Mouse (Mus musculus) C3H10T1/2 (cell line): ENCODE measurements around the gene Prss45. TPM values are rescaled to one million over a fixed set of nuclear protein-coding genes. Genes with fewer than 3 reads are reported as not detected.

Experiments used
- polyA plus RNA-seq, 2 experiments: library from polyadenylated mRNA; unstranded; fragments of >200 nt; fragmentation: generic; extraction: Trizol; gene quantifications; one replicate each; pipeline ENCODE4 v1.2.1; 2012; ENCODE audit warnings: missing spikeins in 2 of 2

The Prss45 gene
- polyA plus RNA-seq, result not detected

DNA sequence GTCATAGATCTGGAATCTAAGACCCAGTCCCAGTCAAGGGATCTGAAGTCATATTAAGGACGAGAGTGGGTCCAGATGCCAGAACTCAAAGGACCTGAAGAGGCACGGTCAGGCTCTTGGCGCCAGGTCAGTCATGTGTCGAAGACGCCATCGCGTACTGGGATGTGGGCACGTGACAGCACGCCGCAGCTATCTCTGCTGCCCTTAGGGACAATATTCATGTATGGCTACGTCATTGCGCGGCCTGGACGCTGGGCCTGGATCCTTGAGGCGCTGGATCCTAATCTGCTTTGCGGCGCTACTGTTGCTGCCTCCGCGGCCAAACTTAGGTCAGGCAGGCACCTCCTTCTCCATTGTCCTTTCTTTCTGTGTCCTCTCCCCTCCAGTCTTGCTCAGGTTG, at the start of gene Prss45:
Prss45 (plus strand) TSS at position 178 of the 400 bp plus-strand sequence.

DNA sequence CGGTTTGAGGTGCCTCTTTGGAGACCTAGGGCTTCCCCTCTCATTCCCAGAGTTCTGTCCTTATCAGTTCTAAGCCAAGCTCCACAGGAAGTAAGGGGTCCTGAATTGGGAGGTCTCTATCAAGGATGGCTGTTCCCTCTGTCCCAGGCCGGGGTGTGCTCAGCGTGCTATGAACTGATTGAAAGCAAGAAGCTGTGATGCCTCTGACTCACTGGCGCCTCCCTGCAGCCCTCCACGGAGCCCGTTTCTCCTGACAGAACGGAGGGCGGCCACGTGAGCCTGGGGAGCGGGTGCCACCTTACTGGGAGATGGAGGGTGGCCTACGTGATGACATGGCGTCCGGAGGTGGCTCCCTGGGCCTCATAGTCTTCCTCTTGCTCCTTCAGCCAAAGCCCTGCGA, 36.5 kb upstream of the Prss45 start, which contains the start of gene Prss42:
Prss42 (plus strand) TSS at position 301 of the 400 bp plus-strand sequence.

DNA sequence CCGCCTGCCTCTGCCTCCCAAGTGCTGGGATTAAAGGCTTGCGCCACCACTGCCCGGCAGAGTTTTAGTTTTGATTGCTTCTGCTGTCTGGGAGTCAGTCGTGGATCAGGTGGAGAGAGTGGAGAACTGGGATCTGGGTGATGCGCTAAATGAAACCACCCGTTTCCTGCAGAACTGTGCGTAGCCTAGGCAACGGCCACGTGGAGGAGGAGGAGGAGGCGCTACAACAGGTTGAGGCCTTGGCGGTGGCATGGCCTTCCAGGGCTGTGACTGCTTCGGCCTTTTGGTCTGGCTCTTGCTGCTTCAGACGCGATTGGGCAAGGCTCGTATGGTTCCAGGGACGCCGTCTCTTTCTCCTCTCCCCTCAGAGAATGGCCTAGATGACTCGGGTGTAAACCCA, 20.6 kb upstream of the Prss45 start, which contains the start of gene Prss44:
Prss44 (plus strand) TSS at position 206 of the 400 bp plus-strand sequence.

DNA sequence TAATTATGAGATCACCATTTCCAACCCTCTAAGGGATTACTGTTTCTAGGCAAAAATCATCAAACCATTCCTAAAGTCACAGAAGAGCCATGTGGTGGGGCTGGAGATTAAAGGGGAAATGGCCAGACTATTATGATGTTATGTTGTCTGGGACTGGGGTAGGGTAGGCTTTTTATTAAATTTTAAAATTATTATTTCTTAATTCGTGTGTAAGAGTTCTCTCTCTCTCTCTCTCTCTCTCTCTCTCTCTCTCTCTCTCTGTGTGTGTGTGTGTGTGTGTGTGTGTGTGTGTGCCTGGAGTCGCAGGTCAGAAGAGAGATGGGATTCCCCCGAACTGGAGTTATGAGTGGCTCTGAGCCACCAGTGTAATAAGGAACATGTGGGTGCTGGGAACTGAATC, 8.0 kb upstream of the Prss45 start, which contains the start of gene Prss43:
Prss43 (plus strand) TSS at position 301 of the 400 bp plus-strand sequence.

DNA sequence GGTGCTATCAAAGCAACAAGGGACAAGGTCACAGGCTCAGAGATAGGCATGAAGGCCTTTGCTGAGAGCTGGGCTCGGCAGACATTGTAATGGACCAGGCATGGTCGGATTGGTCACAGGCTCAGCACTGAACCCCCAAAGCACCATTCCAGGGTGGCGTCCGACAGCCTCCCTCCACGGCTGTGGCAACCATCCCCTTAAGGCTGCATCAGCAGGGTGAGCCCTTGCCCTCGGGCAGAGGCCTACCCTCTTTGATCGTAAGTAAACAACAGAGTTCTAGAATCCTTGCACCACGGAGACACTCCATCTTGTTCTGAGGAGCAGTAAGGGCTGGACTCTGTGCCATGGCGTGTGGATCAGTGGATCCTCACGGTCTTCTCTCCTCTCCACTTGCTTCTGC, 9.8 kb downstream of the Prss45 start, which contains the start of gene Prss46:
Prss46 (plus strand) TSS at position 301 of the 400 bp plus-strand sequence.

DNA sequence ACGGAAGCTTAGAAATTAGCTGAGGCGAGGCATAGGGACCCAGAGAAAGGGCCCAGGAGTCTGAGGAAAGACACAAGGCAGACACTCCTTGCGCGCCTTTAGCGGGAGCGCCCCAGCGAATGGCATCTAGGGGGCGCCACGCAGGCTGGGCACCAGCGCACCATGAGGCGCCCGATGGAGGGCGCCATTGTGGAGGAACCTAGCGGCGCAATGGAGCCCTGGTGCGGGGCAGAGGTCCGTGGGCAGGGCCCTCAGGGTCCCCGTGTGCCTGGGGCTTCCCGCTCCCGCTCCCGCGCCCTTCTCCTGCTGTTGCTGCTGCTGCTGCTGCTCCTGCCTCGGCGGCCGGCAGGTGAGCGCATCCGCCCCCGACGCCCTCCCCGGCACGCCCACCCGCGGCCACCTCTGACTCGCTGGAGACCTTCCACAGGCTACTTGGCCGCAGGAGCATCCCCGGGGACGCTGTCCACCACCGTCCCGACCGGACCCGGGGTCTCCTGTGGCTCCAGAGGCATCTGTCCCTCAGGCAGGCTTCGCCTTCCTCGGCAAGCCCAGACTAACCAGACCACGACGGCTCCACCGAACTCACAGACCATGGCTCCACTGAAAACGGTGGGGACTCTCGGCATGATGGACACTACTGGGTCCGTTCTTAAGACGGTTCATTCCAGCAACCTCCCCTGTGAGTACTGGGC, 23.5 kb downstream of the Prss45 start, which contains the start of gene Prss50:
Prss50 (plus strand) TSS at position 187 of the 692 bp plus-strand sequence.

DNA sequence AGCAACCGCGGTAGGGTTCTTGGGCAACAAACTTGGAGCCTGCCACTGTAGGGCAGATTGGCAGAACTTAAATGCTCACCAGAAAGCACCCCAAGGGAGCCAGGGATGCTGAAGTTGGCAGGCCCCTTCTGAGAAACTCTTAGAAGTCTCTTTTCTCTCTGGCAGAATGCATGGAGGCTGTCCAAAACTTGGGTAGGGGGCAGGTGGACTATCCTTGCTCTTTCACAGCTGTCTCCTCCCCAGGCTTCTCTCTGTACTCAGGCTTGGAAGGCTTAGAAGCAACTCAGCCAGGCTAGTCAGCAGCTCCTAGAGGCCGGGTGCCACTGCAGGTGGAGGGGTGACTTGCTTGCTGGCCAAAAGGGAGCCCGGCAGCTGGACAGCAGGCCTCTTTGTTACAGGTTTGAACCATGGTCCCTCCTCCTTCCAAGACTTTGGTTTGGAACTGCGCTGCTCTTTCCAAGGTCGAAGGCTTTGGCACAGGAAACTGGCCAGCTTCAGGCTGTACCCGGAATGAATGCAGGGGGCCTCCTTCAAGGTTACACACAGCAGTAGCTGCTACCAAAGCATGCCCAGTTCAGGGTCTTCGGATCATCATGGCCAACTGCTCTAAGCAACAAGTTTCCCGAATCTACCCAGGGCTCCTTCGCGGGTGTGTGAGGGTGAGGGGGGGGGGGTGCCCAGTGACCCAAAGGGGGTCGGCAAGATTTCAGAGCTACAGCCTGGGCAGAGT, 45.0 kb downstream of the Prss45 start, which contains the start of gene Als2cl:
Als2cl (plus strand) TSS at position 680 of the 730 bp plus-strand sequence.

DNA sequence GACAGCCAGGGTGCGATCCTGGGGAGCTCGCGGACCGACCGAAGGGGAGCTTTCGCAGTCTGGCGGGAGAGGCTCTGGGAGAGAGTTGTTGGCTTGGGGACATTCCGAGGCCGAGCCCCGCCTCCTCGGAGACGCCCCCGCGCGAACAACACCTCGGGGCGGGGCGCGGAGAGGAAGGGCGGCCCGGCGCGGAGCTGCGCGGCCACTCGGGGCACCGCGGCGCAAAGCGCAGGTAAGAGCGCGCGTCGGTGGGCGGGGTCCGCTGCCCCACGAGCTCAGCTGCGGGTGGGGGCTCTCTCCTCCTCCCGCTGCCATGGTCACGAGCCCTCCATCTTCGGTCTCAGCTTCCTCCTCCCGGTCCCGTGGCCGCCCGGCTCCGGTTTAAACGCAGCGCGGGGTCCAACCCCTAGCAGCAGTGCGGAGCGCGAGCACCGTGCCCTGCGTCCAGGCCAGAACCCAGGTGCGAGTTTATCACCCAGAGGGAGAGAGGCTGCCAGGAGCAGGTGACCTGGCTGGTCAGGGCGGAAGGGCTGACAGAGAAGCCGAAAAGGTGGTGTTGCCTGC, 45.7 kb downstream of the Prss45 start, which contains the start of gene Tmie:
Tmie (minus strand) TSS at position 116 of the 564 bp plus-strand sequence.

Other genes with a start within 250 kb of the Prss45 start
- gene Nradd, start 210.1 kb upstream of the Prss45 start, polyA plus RNA-seq, result 10 to 100 TPM; 47.3 to 86.6 TPM
- gene Nbeal2, start 180.4 kb upstream of the Prss45 start, polyA plus RNA-seq, result 1 to 10 TPM; 1.2 to 2.2 TPM
- 10 to 100 TPM; 79.2 to 87.1 TPM for gene Ccdc12, start 178.1 kb upstream of the Prss45 start, polyA plus RNA-seq
- gene Myl3, start 92.7 kb upstream of the Prss45 start, polyA plus RNA-seq, result not detected
- under 1 TPM; 0.26 to 0.63 TPM for gene Pth1r, start 87.4 kb upstream of the Prss45 start, polyA plus RNA-seq
- gene Prss42, start 36.4 kb upstream of the Prss45 start, polyA plus RNA-seq, result not detected
- not detected for gene Prss44, start 20.6 kb upstream of the Prss45 start, polyA plus RNA-seq
- not detected for gene Prss43, start 7.9 kb upstream of the Prss45 start, polyA plus RNA-seq
- not detected for gene Prss46, start 9.9 kb downstream of the Prss45 start, polyA plus RNA-seq
- not detected for gene Prss50, start 23.4 kb downstream of the Prss45 start, polyA plus RNA-seq
- gene Als2cl, start 45.3 kb downstream of the Prss45 start, polyA plus RNA-seq, result under 1 TPM; 0.05 to 0.12 TPM
- gene Tmie, start 45.5 kb downstream of the Prss45 start, polyA plus RNA-seq, result not detected
- not detected for gene Fam240a, start 82.3 kb downstream of the Prss45 start, polyA plus RNA-seq
- gene Tdgf1, start 111.6 kb downstream of the Prss45 start, polyA plus RNA-seq, result not detected
- not detected for gene Lrrc2, start 117.0 kb downstream of the Prss45 start, polyA plus RNA-seq
- not detected for gene Rtp3, start 156.0 kb downstream of the Prss45 start, polyA plus RNA-seq
- not detected for gene Ltf, start 184.7 kb downstream of the Prss45 start, polyA plus RNA-seq
- under 1 TPM in 1 of 2 experiments, not detected in 1; 0.01 TPM for gene Ccrl2, start 222.9 kb downstream of the Prss45 start, polyA plus RNA-seq